Mouse (Mus musculus) ES-E14 (cell line): ENCODE measurements around the gene Senp1. TPM values are rescaled to one million over a fixed set of nuclear protein-coding genes. Genes with fewer than 3 reads are reported as not detected.

Experiments
- DNase-seq: peaks from one replicate; pipeline ENCODE4 v3.0.0-alpha.2; 2013; ENCODE audit warnings: low read depth, low spot score
- H3K27ac ChIP-seq: 2 replicates; pipeline ENCODE4 v1.5.1; 2012; ENCODE audit warnings: low read depth, mild to moderate bottlenecking, low read length, moderate library complexity, mixed read lengths; ENCODE audit not compliant: poor library complexity, insufficient read depth, severe bottlenecking
- H3K36me3 ChIP-seq: 2 replicates; pipeline ENCODE4 v1.6.1; 2012; ENCODE audit warnings: mild to moderate bottlenecking, low read length, moderate library complexity, mixed read lengths; ENCODE audit not compliant: control insufficient read depth, poor library complexity, insufficient read depth, severe bottlenecking
- H3K4me1 ChIP-seq, 2 experiments: fragments of 150-350 bp in 1 of 2; sonication (generic) in 1 of 2; 2 replicates each; pipeline ENCODE4 v1.6.1; 2012; ENCODE audit warnings: low read length in 2 of 2, mild to moderate bottlenecking in 1 of 2, mixed read lengths in 1 of 2; ENCODE audit not compliant: control insufficient read depth in 2 of 2, insufficient read depth in 2 of 2, poor library complexity in 1 of 2
- H3K4me3 ChIP-seq, 2 experiments: fragments of 150-350 bp in 1 of 2; sonication (generic) in 1 of 2; 2 replicates each; pipeline ENCODE4 v1.5.1; 2012; ENCODE audit warnings: low read length in 2 of 2, low read depth in 1 of 2, mild to moderate bottlenecking in 1 of 2, mixed read lengths in 1 of 2; ENCODE audit not compliant: insufficient read depth in 1 of 2, poor library complexity in 1 of 2, severe bottlenecking in 1 of 2
- H3K9ac ChIP-seq: 2 replicates; pipeline ENCODE4 v1.6.1; 2012; ENCODE audit warnings: low read depth, mild to moderate bottlenecking, low read length, mixed read lengths; ENCODE audit not compliant: poor library complexity, insufficient read depth, severe bottlenecking
- H3K9me3 ChIP-seq: fragments of 150-350 bp; sonication (generic); 2 replicates; pipeline ENCODE4 v1.6.1; 2012; ENCODE audit warnings: low read depth, mild to moderate bottlenecking, low read length; ENCODE audit not compliant: control insufficient read depth, insufficient read depth
- CHD2 ChIP-seq: IDR thresholded peaks from 2 replicates; pipeline ENCODE4 v1.6.1; 2014; ENCODE audit warnings: mild to moderate bottlenecking, low read depth, low read length, inconsistent platforms
- HCFC1 ChIP-seq: IDR thresholded peaks from 2 replicates; pipeline ENCODE4 v1.6.1; 2012; ENCODE audit warnings: low read length, inconsistent platforms, borderline replicate concordance; ENCODE audit not compliant: insufficient read depth
- MAFK ChIP-seq: IDR thresholded peaks from 2 replicates; pipeline ENCODE4 v1.6.1; 2014; ENCODE audit warnings: mild to moderate bottlenecking, low read depth, low read length, inconsistent platforms; ENCODE audit not compliant: insufficient read depth
- ZC3H11A ChIP-seq: IDR thresholded peaks from 2 replicates; pipeline ENCODE4 v1.6.1; 2012; ENCODE audit warnings: low read depth, mild to moderate bottlenecking, inconsistent platforms, low read length, borderline replicate concordance
- ZNF384 ChIP-seq: IDR thresholded peaks from 2 replicates; pipeline ENCODE4 v1.6.1; 2012; ENCODE audit warnings: low read depth, low read length, inconsistent platforms
- in situ Hi-C, 2 experiments: fragments of 600-800 bp; cut with MboI; formaldehyde crosslinking; loops; one replicate each; pipeline ENCODE4 v1.15.1; 2025; ENCODE audit warnings: low sequenced_read_pairs in 2 of 2, inconsistent platforms in 1 of 2; ENCODE audit not compliant: unreplicated experiment in 2 of 2
- total RNA-seq: library from RNA; depleted of rRNA; stranded (reverse); fragments of 300-350 nt; gene quantifications from 2 replicates; pipeline ENCODE4 v1.2.3, GENCODE M21; 2012

Gene Senp1
- total RNA-seq, 1 experiment: 27.2 TPM

- Histone ChIP-seq H3K27ac (no peak overlapping the region), H3K4me3 (no peak overlapping the region), H3K9ac (no peak overlapping the region), H3K9me3 (no peaks in the 10 kb centered on the region), H3K4me1 (peaks cover 0 to 18% of the 10 kb centered on the region in 2 experiments; a peak in 2 of 4 replicates), H3K36me3 (peaks cover 24% of the 10 kb centered on the region; the same call in 1 of the 2 replicates)
- DNase-seq: no peak
- TF ChIP-seq ZC3H11A (no peak), CHD2 (no peak), MAFK (no peak), HCFC1 (no peak), ZNF384 (no peak)
- in situ Hi-C loops: no loop called here
Observed at GRCm38 (mm10) chr15:98119363-98119762, 25.8 kb upstream of the Senp1 start.

DNA sequence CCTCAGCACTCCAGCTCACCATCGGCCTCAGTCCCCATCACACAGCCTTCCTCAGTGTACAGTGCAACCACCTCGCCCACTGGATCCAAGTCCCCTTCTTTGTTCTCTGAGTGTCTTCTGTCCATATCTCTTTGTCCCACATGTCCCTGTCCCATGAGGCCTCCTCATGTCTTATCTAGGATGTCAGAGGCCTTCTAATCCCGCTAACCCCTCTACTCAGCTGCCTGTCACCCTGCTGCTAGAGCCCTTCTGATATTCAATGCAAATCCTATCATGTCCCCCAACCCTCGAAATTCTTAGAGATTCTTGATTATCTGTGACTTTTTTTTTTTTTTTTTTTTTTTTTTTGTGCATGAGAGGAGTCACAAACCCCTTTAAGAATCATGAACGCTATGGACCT is 22.7 kb upstream of the Senp1 start:
- TF ChIP-seq HCFC1 (no peak), MAFK (no peak), CHD2 (no peak), ZNF384 (no peak), ZC3H11A (no peak)
- no peak for DNase-seq
- in situ Hi-C loops: no loop called here
- H3K36me3 ChIP-seq: peaks cover 6% of the 10 kb centered on the region; the same call in 1 of the 2 replicates
- no peak overlapping the region for H3K27ac ChIP-seq
- peaks cover 0 to 27% of the 10 kb centered on the region in 2 experiments; a peak in 2 of 4 replicates for H3K4me1 ChIP-seq
- no peak overlapping the region for H3K9ac ChIP-seq
- H3K4me3 ChIP-seq: no peak overlapping the region
- no peaks in the 10 kb centered on the region for H3K9me3 ChIP-seq

GRCm38 (mm10) chr15:98115779-98116163 is 22.2 kb upstream of the Senp1 start:
- no peak for TF ChIP-seq ZC3H11A
- TF ChIP-seq HCFC1: no peak
- no peak for TF ChIP-seq ZNF384
- no peak for TF ChIP-seq CHD2
- TF ChIP-seq MAFK: no peak
- Histone ChIP-seq H3K4me3 (no peak overlapping the region), H3K4me1 (peaks cover 0 to 29% of the 10 kb centered on the region in 2 experiments; a peak in 2 of 4 replicates), H3K9ac (no peak overlapping the region), H3K27ac (no peak overlapping the region), H3K9me3 (no peaks in the 10 kb centered on the region), H3K36me3 (peaks cover 2% of the 10 kb centered on the region; the same call in 1 of the 2 replicates)
- no peak for DNase-seq
- in situ Hi-C loops: no loop called here

DNA sequence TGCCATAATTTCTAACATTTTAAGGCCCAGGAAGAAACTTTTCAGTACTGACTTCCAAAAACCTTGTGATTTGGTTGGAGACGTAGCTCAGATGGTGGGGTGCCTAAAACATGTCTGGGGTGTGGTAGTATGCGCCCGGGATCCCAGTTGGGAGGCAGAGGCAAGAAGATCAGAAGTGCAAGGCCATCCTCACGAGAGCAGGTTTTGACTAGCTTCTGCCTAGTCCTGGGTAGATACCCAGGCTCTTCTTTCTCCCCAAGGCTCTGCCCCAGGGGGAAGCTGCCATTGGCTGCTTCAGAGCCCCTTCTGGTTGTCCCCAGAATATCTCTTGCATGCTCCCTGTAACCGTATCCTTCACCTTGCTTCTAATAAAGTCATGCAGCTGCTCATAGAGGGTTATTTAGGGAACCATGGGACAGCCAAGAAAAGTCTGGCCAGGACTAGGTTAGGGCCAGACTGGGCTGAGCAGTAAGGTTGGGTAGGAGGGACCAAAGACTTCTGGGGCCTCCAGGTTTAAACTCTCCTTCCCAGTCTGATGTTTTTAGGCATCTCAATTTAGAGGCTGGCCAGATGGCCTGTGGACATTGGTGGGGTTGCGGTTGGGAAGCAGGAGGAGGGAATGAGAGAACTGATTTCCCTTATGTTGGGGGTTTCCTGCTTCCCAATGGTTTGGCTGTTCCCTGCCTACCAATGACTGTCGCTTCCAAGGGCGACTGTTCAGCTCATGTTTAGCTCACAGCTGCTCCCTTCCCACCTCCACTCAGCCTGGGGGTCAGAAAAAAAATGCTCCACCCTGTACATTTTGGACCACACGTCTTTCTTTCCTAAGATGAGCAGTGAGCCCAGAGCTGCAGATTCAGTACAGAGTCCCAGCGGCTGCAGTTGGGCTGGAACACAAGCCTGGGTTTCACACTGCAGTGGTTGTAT is 21.6 kb upstream of the Senp1 start:
- Histone ChIP-seq H3K4me1 (peaks cover 0 to 29% of the 10 kb centered on the region in 2 experiments; a peak in 2 of 4 replicates), H3K9ac (no peak overlapping the region), H3K36me3 (0 out of 2 replicates have a peak, but pooled peaks cover 2% of the 10 kb centered on the region), H3K9me3 (no peaks in the 10 kb centered on the region), H3K4me3 (no peak overlapping the region), H3K27ac (peak overlapping the region; percentile 44)
- in situ Hi-C loops: no loop called here
- no peak for DNase-seq
- TF ChIP-seq ZC3H11A (no peak), ZNF384 (no peak), CHD2 (no peak), MAFK (no peak), HCFC1 (no peak)
